ENCODE assay signal across 8 mouse cellular contexts in the genomic region with DNA sequence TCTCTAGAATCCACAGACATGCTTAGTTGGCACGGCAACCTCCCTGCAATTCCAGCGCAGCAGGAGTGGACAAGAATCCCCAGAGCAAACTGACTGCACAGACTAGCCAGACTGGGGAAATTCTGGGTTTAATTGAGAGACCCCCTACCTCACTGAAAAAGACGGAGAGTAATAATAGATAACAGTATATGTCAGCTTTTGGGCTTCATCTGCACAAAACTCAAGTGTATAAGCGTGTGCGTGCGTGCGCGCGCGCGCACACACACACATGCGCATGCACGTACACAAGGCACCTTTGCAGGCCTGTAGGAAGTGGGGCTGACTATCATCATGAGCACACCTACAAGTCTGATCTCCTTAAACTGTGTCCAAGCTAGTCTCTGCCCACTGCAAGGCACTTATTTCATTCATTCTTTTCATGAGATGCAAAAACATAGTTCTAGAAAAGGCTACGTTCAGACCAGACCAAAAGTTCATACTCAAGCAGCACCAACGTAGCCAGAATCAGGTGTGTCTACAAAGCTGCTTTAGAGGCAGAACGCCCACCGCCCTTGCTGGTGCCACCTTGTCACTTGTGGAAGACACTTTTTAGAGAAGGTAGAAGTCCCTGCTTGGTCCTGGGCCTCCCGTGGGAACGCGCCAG.
DNase-seq lines count a peak whose midpoint lies in the region; ATAC-seq and TF ChIP-seq lines count a peak whose summit lies in the region.

No protein-coding gene starts in this region.

- no peak for TF ChIP-seq CTCF in heart, adult 2 months (IDR thresholded peaks at IDR 0.05)
- no peak for TF ChIP-seq CTCF in liver, postnatal 0 days (IDR thresholded peaks at IDR 0.05; ENCODE audit: low read depth)

- intact Hi-C loops in heart, adult 2 months (cut with DNase I): no loop called here

- H3K36me3 ChIP-seq in heart, adult 2 months (ENCODE audit: control insufficient read depth, insufficient read depth, low read length): no peaks in the 10 kb centered on the region
- H3K36me3 ChIP-seq in ES-E14 (ENCODE audit: control insufficient read depth, insufficient read depth, low read length, poor library complexity, severe bottlenecking): no peaks in the 10 kb centered on the region
- no peaks in the 10 kb centered on the region for H3K36me3 ChIP-seq in heart, embryonic 16.5 days (ENCODE audit: control insufficient read depth, insufficient read depth)
- no peaks in the 10 kb centered on the region for H3K36me3 ChIP-seq in liver, postnatal 0 days (replicated peaks; ENCODE audit: insufficient read depth, low read length)

- H3K27ac ChIP-seq in heart, adult 2 months: no peak overlapping the region
- H3K27ac ChIP-seq in ES-E14 (ENCODE audit: insufficient read depth, low read depth, low read length, poor library complexity, severe bottlenecking): no peak overlapping the region
- H3K27ac ChIP-seq in heart, embryonic 16.5 days (ENCODE audit: low read length): no peak overlapping the region
- H3K27ac ChIP-seq in liver, postnatal 0 days (ENCODE audit: low read depth): no peak overlapping the region

- no peak for ATAC-seq in heart, embryonic 16.5 days (replicated peaks; ENCODE audit: extremely low read depth, insufficient read depth, low FRiP score)
- ATAC-seq in liver, postnatal 0 days: no peak
- no peak for ATAC-seq in granulocyte monocyte progenitor cell, adult 5-6 weeks (replicated peaks; ENCODE audit: poor library complexity, severe bottlenecking)

- H3K9ac ChIP-seq in heart, adult 2 months (ENCODE audit: low read depth, low read length): no peak overlapping the region
- H3K9ac ChIP-seq in ES-E14 (ENCODE audit: insufficient read depth, low read depth, low read length, poor library complexity, severe bottlenecking): peak overlapping the region; percentile 47; the same call in 1 of the 2 replicates
- peak overlapping the region; percentile 33; the same call in 1 of the 2 replicates for H3K9ac ChIP-seq in heart, embryonic 16.5 days (ENCODE audit: low read length)
- no peak overlapping the region for H3K9ac ChIP-seq in liver, postnatal 0 days (replicated peaks)

- H3K4me3 ChIP-seq in heart, adult 2 months: peak overlapping the region; percentile 22; the same call in 1 of the 2 replicates
- H3K4me3 ChIP-seq in ES-E14 (ENCODE audit: insufficient read depth in 1 of 2, low read depth in 1 of 2, low read length in 2 of 2, poor library complexity in 1 of 2, severe bottlenecking in 1 of 2): peak overlapping the region; percentile 57 to 68
- H3K4me3 ChIP-seq in heart, embryonic 16.5 days (ENCODE audit: low read length): peak overlapping the region; percentile 55
- H3K4me3 ChIP-seq in liver, postnatal 0 days (ENCODE audit: low read depth, low read length): peak overlapping the region; percentile 13; the same call in 1 of the 2 replicates

- in situ Hi-C loops in ES-E14 (cut with MboI; ENCODE audit: low sequenced_read_pairs in 2 of 2, unreplicated experiment in 2 of 2): loop anchor here in 1 of 2 experiments (10.0 kb wide), 1 partner anchor 249 kb away; no protein-coding TSS in a partner anchor

- 20% methylated on average over 20 of the region's 20 CpGs for WGBS in heart, adult 2 months
- WGBS in heart, embryonic 16.5 days: 11% methylated on average over 20 of the region's 20 CpGs
- 13% methylated on average over 20 of the region's 20 CpGs for WGBS in liver, postnatal 0 days (ENCODE audit: insufficient replicate concordance)

- no peaks in the 10 kb centered on the region; the same call in 1 of the 2 replicates for H3K27me3 ChIP-seq in heart, adult 2 months (ENCODE audit: control insufficient read depth, insufficient read depth, low read length)
- H3K27me3 ChIP-seq in heart, embryonic 16.5 days (ENCODE audit: control insufficient read depth, insufficient read depth, low read length): peaks cover 28% of the 10 kb centered on the region
- peaks cover 28% of the 10 kb centered on the region for H3K27me3 ChIP-seq in liver, postnatal 0 days (ENCODE audit: insufficient read depth, low read length)

- no peak for TF ChIP-seq POLR2A in heart, adult 2 months (IDR thresholded peaks at IDR 0.05; ENCODE audit: insufficient read depth, low read depth, low read length)

- H3K79me2 ChIP-seq in heart, adult 2 months (replicated peaks; ENCODE audit: control insufficient read depth, insufficient read depth, low read length): no peaks in the 10 kb centered on the region

- H3K9me3 ChIP-seq in ES-E14 (ENCODE audit: control insufficient read depth, insufficient read depth, low read depth, low read length): no peaks in the 10 kb centered on the region
- peaks cover 4% of the 10 kb centered on the region; the same call in 1 of the 2 replicates for H3K9me3 ChIP-seq in heart, embryonic 16.5 days (replicated peaks; ENCODE audit: control insufficient read depth, low read length)
- H3K9me3 ChIP-seq in liver, postnatal 0 days (ENCODE audit: low read length): no peaks in the 10 kb centered on the region

- peak overlapping the region; percentile 87 for H3K4me2 ChIP-seq in heart, embryonic 16.5 days (ENCODE audit: low read depth, low read length)
- H3K4me2 ChIP-seq in liver, postnatal 0 days (ENCODE audit: low read depth, low read length): peak overlapping the region; percentile 43

- no peak for DNase-seq in heart, adult 2 months
- DNase-seq in heart, adult 8-10 months (ENCODE audit: low spot score): no peak
- peak; percentile 34 for DNase-seq in ES-E14 (ENCODE audit: low read depth, low spot score)
- DNase-seq in liver, postnatal 0 days: no peak
- no peak for DNase-seq in cerebellum, postnatal 36 days
- DNase-seq in testis, postnatal 10 days (ENCODE audit: low spot score): no peak

- H3K4me1 ChIP-seq in heart, adult 2 months (ENCODE audit: control insufficient read depth, insufficient read depth, low read length): no peaks in the 10 kb centered on the region
- peaks cover 0 to 5% of the 10 kb centered on the region in 2 experiments; a peak in 1 of 4 replicates for H3K4me1 ChIP-seq in ES-E14 (ENCODE audit: control insufficient read depth in 2 of 2, insufficient read depth in 2 of 2, low read length in 2 of 2, poor library complexity in 1 of 2)
- H3K4me1 ChIP-seq in heart, embryonic 16.5 days (ENCODE audit: control insufficient read depth, insufficient read depth, low read length): 0 out of 2 replicates have a peak, but pooled peaks cover 2% of the 10 kb centered on the region
- no peaks in the 10 kb centered on the region for H3K4me1 ChIP-seq in liver, postnatal 0 days (ENCODE audit: insufficient read depth)

- TF ChIP-seq EP300 in heart, adult 2 months (IDR thresholded peaks at IDR 0.05; ENCODE audit: insufficient read depth, low read depth, low read length): no peak
- no peak for TF ChIP-seq EP300 in liver, postnatal 0 days (IDR thresholded peaks at IDR 0.05; ENCODE audit: low read depth)

TF ChIP-seq in ES-E14, 5 proteins besides CTCF, POLR2A, EP300 and RAD21:
- no peak for TF ChIP-seq ZNF384 (IDR thresholded peaks at IDR 0.05; ENCODE audit: low read depth, low read length)
- TF ChIP-seq MAFK (IDR thresholded peaks at IDR 0.05; ENCODE audit: insufficient read depth, low read depth, low read length): no peak
- TF ChIP-seq CHD2 (IDR thresholded peaks at IDR 0.05; ENCODE audit: low read depth, low read length): no peak
- no peak for TF ChIP-seq ZC3H11A (IDR thresholded peaks at IDR 0.05; ENCODE audit: borderline replicate concordance, low read depth, low read length)

Comparison
In these comparisons a context has a peak if more than half of its experiments do, and no peak if none do; other contexts are left out.
1. H3K9ac ChIP-seq: peak in ES-E14 (single experiment) and heart, embryonic 16.5 days (single experiment); none in heart, adult 2 months (single experiment) and liver, postnatal 0 days (single experiment).
2. Peak in every context shown above with its lines, with median percentiles within 50 percentile points of each other: H3K4me3 ChIP-seq.